Mouse (Mus musculus) lung, embryonic 14.5 days (tissue): ENCODE results near the gene Nipa2. TPM values are rescaled to one million over a fixed set of nuclear protein-coding genes. Genes with fewer than 3 reads are reported as not detected.
A peak's percentile ranks its signal among the peaks of the same experiment; 100 is the strongest.
"Not testable (repeated sequence)": the region's sequence is repeated elsewhere in the genome, so short reads cannot be mapped to it uniquely, and the experiment has no call there.

Experiments
- ATAC-seq: fragments of 200-750 bp; cut with Nextera tagmentation; 2 replicates; pipeline ENCODE4 v1.8.0; 2017; ENCODE audit warnings: mild to moderate bottlenecking, moderate TSS enrichment, moderate library complexity; ENCODE audit not compliant: insufficient read depth
- DNase-seq: peaks from one replicate; pipeline ENCODE4 v3.0.0-alpha.2; 2015
- H3K27ac ChIP-seq: fragments of 300-500 bp; sonication (generic); 2 replicates; pipeline ENCODE4 v1.5.1; 2014; ENCODE audit warnings: low read depth, mild to moderate bottlenecking, moderate library complexity
- H3K27me3 ChIP-seq: fragments of 300-500 bp; sonication (generic); 2 replicates; pipeline ENCODE4 v1.6.1; 2014; ENCODE audit warnings: low read length, control low read depth; ENCODE audit not compliant: insufficient read depth
- H3K36me3 ChIP-seq: fragments of 300-500 bp; sonication (generic); 2 replicates; pipeline ENCODE4 v1.6.1; 2014; ENCODE audit warnings: control low read depth; ENCODE audit not compliant: insufficient read depth
- H3K4me1 ChIP-seq: fragments of 300-500 bp; sonication (generic); 2 replicates; pipeline ENCODE4 v1.6.1; 2014; ENCODE audit warnings: antibody characterized with exemption, control low read depth; ENCODE audit not compliant: insufficient read depth
- H3K4me2 ChIP-seq: fragments of 300-500 bp; sonication (generic); 2 replicates; pipeline ENCODE4 v1.6.1; 2014; ENCODE audit warnings: mild to moderate bottlenecking
- H3K4me3 ChIP-seq: fragments of 300-500 bp; sonication (generic); 2 replicates; pipeline ENCODE4 v1.5.1; 2014; ENCODE audit warnings: low read depth, low read length
- H3K9ac ChIP-seq: fragments of 300-500 bp; sonication (generic); 2 replicates; pipeline ENCODE4 v1.6.1; 2014
- H3K9me3 ChIP-seq: fragments of 300-500 bp; sonication (generic); 2 replicates; pipeline ENCODE4 v1.6.1; 2016; ENCODE audit warnings: low read depth, low read length, control low read depth
- CTCF ChIP-seq: IDR thresholded peaks from 2 replicates; pipeline ENCODE4 v1.5.1; 2016; ENCODE audit warnings: antibody characterized with exemption, low read depth
- WGBS: fragments of 180-500 bp; shearing (Covaris S2); extraction: QIAGEN DNeasy Blood & Tissue Kit; methylation state at CpG from one replicate; pipeline ENCODE4 v1.1.7; 2014; 5-methylcytosine and 5-hydroxymethylcytosine counted together
- polyA plus RNA-seq: library from polyadenylated mRNA; unstranded; fragments of >200 nt; fragmentation: Nextera tagmentation; extraction: Ambion mirVana; gene quantifications from 2 replicates; pipeline ENCODE4 v1.2.1, GENCODE M21; 2014

Nipa2 gene
- polyA plus RNA-seq, 1 experiment from 2014 or later = 55.8 TPM

GRCm38 (mm10) chr7:55938341-55938740 is 23.9 kb downstream of the Nipa2 start:
- H3K9me3 ChIP-seq = no peaks in the 10 kb centered on the region
- H3K27ac ChIP-seq = no peak overlapping the region
- H3K36me3 ChIP-seq = peaks cover 10% of the 10 kb centered on the region; the same call in 1 of the 2 replicates
- DNase-seq (no peak), ATAC-seq (no peak)
- H3K27me3 ChIP-seq = no peaks in the 10 kb centered on the region
- no peaks in the 10 kb centered on the region for H3K4me1 ChIP-seq
- WGBS = 89% methylated on average over 4 of the region's 4 CpGs
- no peak overlapping the region for H3K4me2 ChIP-seq
- H3K9ac ChIP-seq = no peak overlapping the region
- TF ChIP-seq CTCF = no peak
- no peak overlapping the region for H3K4me3 ChIP-seq

GRCm38 (mm10) chr7:55935025-55935424 is 27.3 kb downstream of the Nipa2 start:
- ATAC-seq (no peak), DNase-seq (no peak)
- Histone ChIP-seq H3K4me3 (no peak overlapping the region), H3K27me3 (no peaks in the 10 kb centered on the region), H3K4me2 (no peak overlapping the region), H3K27ac (no peak overlapping the region), H3K4me1 (no peaks in the 10 kb centered on the region), H3K9me3 (no peaks in the 10 kb centered on the region), H3K36me3 (peaks cover 24% of the 10 kb centered on the region), H3K9ac (no peak overlapping the region)
- TF ChIP-seq CTCF = no peak
- 96% methylated on average over 2 of the region's 2 CpGs for WGBS

GRCm38 (mm10) chr7:55928649-55929048 is 33.6 kb downstream of the Nipa2 start:
- no peak for ATAC-seq
- peaks cover 71% of the 10 kb centered on the region for H3K36me3 ChIP-seq
- no peak overlapping the region for H3K4me3 ChIP-seq
- no peak overlapping the region for H3K27ac ChIP-seq
- H3K9me3 ChIP-seq = no peaks in the 10 kb centered on the region
- H3K4me1 ChIP-seq = no peaks in the 10 kb centered on the region
- H3K9ac ChIP-seq = no peak overlapping the region
- DNase-seq = no peak
- no peaks in the 10 kb centered on the region for H3K27me3 ChIP-seq
- WGBS = 80% methylated on average over 2 of the region's 2 CpGs
- no peak overlapping the region for H3K4me2 ChIP-seq
- no peak for TF ChIP-seq CTCF

- Histone ChIP-seq H3K36me3 (peaks cover 78% of the 10 kb centered on the region), H3K27me3 (no peaks in the 10 kb centered on the region), H3K4me3 (no peak overlapping the region), H3K9me3 (no peaks in the 10 kb centered on the region), H3K4me2 (no peak overlapping the region), H3K9ac (no peak overlapping the region), H3K4me1 (no peaks in the 10 kb centered on the region), H3K27ac (no peak overlapping the region)
- no peak for TF ChIP-seq CTCF
- 84% methylated on average over 4 of the region's 4 CpGs for WGBS
- DNase-seq (no peak), ATAC-seq (no peak)
These were observed 35.0 kb downstream of the Nipa2 start for GRCm38 (mm10) chr7:55927262-55927661.

GRCm38 (mm10) chr7:55918365-55918764 is 43.9 kb downstream of the Nipa2 start:
- H3K4me3 ChIP-seq, H3K4me2 ChIP-seq, H3K27ac ChIP-seq, H3K9me3 ChIP-seq, H3K4me1 ChIP-seq, H3K9ac ChIP-seq, H3K27me3 ChIP-seq, ATAC-seq: not testable (repeated sequence)
- 93% methylated on average over 11 of the region's 11 CpGs for WGBS
- H3K36me3 ChIP-seq = peaks cover 76% of the 10 kb centered on the region
- peak; percentile 6 for DNase-seq

- ATAC-seq = no peak
- DNase-seq = no peak
These were observed 50.2 kb downstream of the Nipa2 start for GRCm38 (mm10) chr7:55912118-55912517.

GRCm38 (mm10) chr7:55911371-55911770 is 50.9 kb downstream of the Nipa2 start:
- H3K4me2 ChIP-seq = no peak overlapping the region
- no peak for TF ChIP-seq CTCF
- no peak overlapping the region for H3K27ac ChIP-seq
- ATAC-seq = no peak
- WGBS = 85% methylated on average over 8 of the region's 8 CpGs
- no peak overlapping the region for H3K9ac ChIP-seq
- no peaks in the 10 kb centered on the region for H3K9me3 ChIP-seq
- peak; percentile 23 for DNase-seq
- no peaks in the 10 kb centered on the region for H3K4me1 ChIP-seq
- H3K36me3 ChIP-seq = peaks cover 84% of the 10 kb centered on the region
- H3K4me3 ChIP-seq = no peak overlapping the region
- no peaks in the 10 kb centered on the region for H3K27me3 ChIP-seq

More at GRCm38 (mm10) chr7:55912118-55912517, 50.2 kb downstream of the Nipa2 start:
- H3K9me3 ChIP-seq = no peaks in the 10 kb centered on the region
- peaks cover 89% of the 10 kb centered on the region for H3K36me3 ChIP-seq
- no peak overlapping the region for H3K4me3 ChIP-seq
- H3K27ac ChIP-seq = no peak overlapping the region
- no peaks in the 10 kb centered on the region for H3K4me1 ChIP-seq
- no peaks in the 10 kb centered on the region for H3K27me3 ChIP-seq
- no peak for TF ChIP-seq CTCF
- no peak overlapping the region for H3K4me2 ChIP-seq
- 93% methylated on average over 5 of the region's 5 CpGs for WGBS
- H3K9ac ChIP-seq = no peak overlapping the region

GRCm38 (mm10) chr7:55910356-55910755 is 51.9 kb downstream of the Nipa2 start:
- no peak for DNase-seq
- Histone ChIP-seq H3K9ac (no peak overlapping the region), H3K36me3 (peaks cover 85% of the 10 kb centered on the region), H3K4me2 (no peak overlapping the region), H3K4me3 (no peak overlapping the region), H3K27me3 (no peaks in the 10 kb centered on the region), H3K9me3 (no peaks in the 10 kb centered on the region), H3K27ac (no peak overlapping the region), H3K4me1 (no peaks in the 10 kb centered on the region)
- TF ChIP-seq CTCF = no peak
- 67% methylated on average over 2 of the region's 2 CpGs for WGBS
- no peak for ATAC-seq
